Mouse (Mus musculus) G1E (cell line): ENCODE measurements at regions not wholly inside any gene's neighbourhood (a gene's known extent, or its start where the extent isn't known, plus 50 kb on each side); places are given as distances from the start of the nearest gene placed in this dataset.

Experiments used
- ATAC-seq: 2 replicates; pipeline ENCODE4 v1.8.0; 2016; ENCODE audit warnings: mild to moderate bottlenecking; ENCODE audit not compliant: insufficient number of reproducible peaks, poor library complexity, low FRiP score, severe bottlenecking; ENCODE audit errors: extremely low read depth
- DNase-seq: peaks from one replicate; pipeline ENCODE4 v3.0.0; 2012; ENCODE audit warnings: low spot score
- H3K27me3 ChIP-seq: 2 replicates; pipeline ENCODE4 v1.6.1; 2012; ENCODE audit warnings: mild to moderate bottlenecking, low read length, inconsistent platforms; ENCODE audit not compliant: insufficient read depth
- H3K36me3 ChIP-seq: replicated peaks from 2 replicates; pipeline ENCODE3; 2012; ENCODE audit warnings: mild to moderate bottlenecking, inconsistent platforms
- H3K4me1 ChIP-seq: 2 replicates; pipeline ENCODE4 v1.6.1; 2012; ENCODE audit warnings: low read depth, low read length, inconsistent platforms, mixed read lengths; ENCODE audit not compliant: insufficient read depth
- H3K4me3 ChIP-seq: 2 replicates; pipeline ENCODE4 v1.5.1; 2012; ENCODE audit warnings: low read depth, mild to moderate bottlenecking, inconsistent platforms, low read length, moderate library complexity, mixed read lengths
- H3K9me3 ChIP-seq: replicated peaks from 2 replicates; pipeline ENCODE4 v1.6.1; 2012; ENCODE audit warnings: inconsistent platforms
- CTCF ChIP-seq: IDR thresholded peaks from 2 replicates; pipeline ENCODE4 v1.5.1; 2012; ENCODE audit warnings: low read depth, low read length, inconsistent platforms, mixed read lengths
- GATA1 ChIP-seq: IDR thresholded peaks from 2 replicates; pipeline ENCODE4 v1.6.1; 2012; ENCODE audit warnings: borderline replicate concordance, low read length, inconsistent platforms, mixed read lengths
- GATA2 ChIP-seq: IDR thresholded peaks from 2 replicates; pipeline ENCODE4 v1.6.1; 2012; ENCODE audit warnings: low read depth, low read length, inconsistent platforms, borderline replicate concordance
- POLR2AphosphoS5 ChIP-seq: IDR thresholded peaks from 2 replicates; pipeline ENCODE4 v1.6.1; 2012; ENCODE audit warnings: low read depth, low read length, inconsistent platforms; ENCODE audit not compliant: insufficient replicate concordance
- TAL1 ChIP-seq: conservative IDR thresholded peaks from 2 replicates; pipeline ENCODE4 v1.6.1; 2012; ENCODE audit warnings: low read depth, low read length, inconsistent platforms, mixed read lengths

DNA sequence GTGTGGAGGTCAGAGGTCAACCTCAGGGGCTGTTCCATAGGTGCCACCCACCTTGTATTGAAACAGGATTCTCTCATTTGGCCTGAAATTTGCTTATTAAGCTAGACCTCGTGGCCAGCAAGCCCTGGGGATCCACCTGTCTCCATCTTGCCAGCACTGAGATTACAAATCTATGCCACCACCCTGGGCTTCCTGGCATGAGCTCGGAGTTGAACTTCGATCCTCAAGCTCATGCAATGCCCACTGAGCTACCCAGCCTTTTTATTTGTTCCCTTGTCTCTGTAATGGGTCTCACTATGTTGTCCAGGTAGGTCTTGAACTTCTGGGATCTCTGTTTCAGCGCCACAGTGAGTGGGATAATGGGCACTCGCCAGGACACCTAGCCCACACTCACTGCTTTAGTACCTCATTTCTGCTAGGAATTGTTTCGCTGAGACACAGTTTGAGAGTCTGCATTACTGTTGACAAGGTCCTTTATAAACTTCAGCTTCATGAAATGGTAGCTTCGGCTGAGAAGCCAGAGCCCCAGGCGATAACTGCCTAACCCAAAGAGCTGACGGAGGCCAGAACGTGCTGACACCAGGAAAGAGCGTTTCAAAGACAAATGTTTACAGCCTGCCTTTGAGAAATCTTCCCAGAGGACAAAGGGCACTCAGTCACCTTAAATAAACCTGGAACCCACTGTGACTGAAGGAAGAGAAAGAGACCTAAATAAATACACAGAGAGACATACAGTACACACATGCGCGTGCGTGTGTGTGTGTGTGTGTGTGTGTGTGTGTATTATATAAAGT is 50.6 kb upstream of the Foxn2 start:
- no peaks in the 10 kb centered on the region for H3K27me3 ChIP-seq
- ATAC-seq (no peak), DNase-seq (no peak)
- no peak overlapping the region for H3K4me3 ChIP-seq
- no peaks in the 10 kb centered on the region for H3K4me1 ChIP-seq
- TF ChIP-seq GATA1 (no peak), CTCF (no peak), POLR2AphosphoS5 (no peak), GATA2 (no peak), TAL1 (no peak)
- no peaks in the 10 kb centered on the region for H3K36me3 ChIP-seq
- no peaks in the 10 kb centered on the region for H3K9me3 ChIP-seq
